Mouse (Mus musculus) limb, embryonic 11.5 days (tissue): ENCODE measurements at regions not wholly inside any gene's neighbourhood (a gene's known extent, or its start where the extent isn't known, plus 50 kb on each side); places are given as distances from the start of the nearest gene placed in this dataset.
"Not testable (repeated sequence)": the region's sequence is repeated elsewhere in the genome, so short reads cannot be mapped to it uniquely, and the experiment has no call there.

Experiments
- ATAC-seq: fragments of 200-750 bp; cut with Nextera tagmentation; 2 replicates; pipeline ENCODE4 v1.8.0; 2017; ENCODE audit warnings: low read depth; ENCODE audit not compliant: insufficient number of reproducible peaks, low FRiP score, low TSS enrichment
- DNase-seq: peaks from one replicate; pipeline ENCODE4 v3.0.0-alpha.2; 2015; ENCODE audit warnings: low spot score
- H3K27ac ChIP-seq: fragments of 300-500 bp; sonication (generic); replicated peaks from 2 replicates; pipeline ENCODE4 v1.5.1; 2014; ENCODE audit warnings: low read depth, mild to moderate bottlenecking, low read length
- H3K27me3 ChIP-seq: fragments of 300-500 bp; sonication (generic); 2 replicates; pipeline ENCODE4 v1.6.1; 2014; ENCODE audit warnings: mild to moderate bottlenecking, low read length, mixed read lengths; ENCODE audit not compliant: control insufficient read depth, insufficient read depth
- H3K36me3 ChIP-seq: fragments of 300-500 bp; sonication (generic); 2 replicates; pipeline ENCODE4 v1.6.1; 2014; ENCODE audit warnings: mild to moderate bottlenecking, low read length, moderate library complexity, mixed read lengths; ENCODE audit not compliant: control insufficient read depth, insufficient read depth
- H3K4me1 ChIP-seq: fragments of 300-500 bp; sonication (generic); 2 replicates; pipeline ENCODE4 v1.6.1; 2014; ENCODE audit warnings: low read length, mixed read lengths; ENCODE audit not compliant: control insufficient read depth, insufficient read depth
- H3K4me2 ChIP-seq: fragments of 300-500 bp; sonication (generic); 2 replicates; pipeline ENCODE4 v1.6.1; 2014; ENCODE audit warnings: low read depth, mild to moderate bottlenecking, moderate library complexity; ENCODE audit not compliant: severe bottlenecking
- H3K4me3 ChIP-seq: fragments of 300-500 bp; sonication (generic); 2 replicates; pipeline ENCODE4 v1.5.1; 2014; ENCODE audit warnings: low read depth, low read length
- H3K9ac ChIP-seq: fragments of 300-500 bp; sonication (generic); 2 replicates; pipeline ENCODE4 v1.6.1; 2014; ENCODE audit warnings: mild to moderate bottlenecking, low read length
- H3K9me3 ChIP-seq: fragments of 300-500 bp; sonication (generic); 2 replicates; pipeline ENCODE4 v1.6.1; 2016; ENCODE audit warnings: low read length; ENCODE audit not compliant: control insufficient read depth
- WGBS: fragments of 180-500 bp; shearing (Covaris S2); extraction: QIAGEN DNeasy Blood & Tissue Kit; methylation state at CpG from one replicate; pipeline ENCODE4 v1.1.7; 2014; 5-methylcytosine and 5-hydroxymethylcytosine counted together

- Histone ChIP-seq H3K27ac (no peak overlapping the region), H3K4me2 (no peak overlapping the region), H3K4me1 (peaks cover 14% of the 10 kb centered on the region), H3K4me3 (no peak overlapping the region), H3K36me3 (no peaks in the 10 kb centered on the region), H3K27me3 (no peaks in the 10 kb centered on the region), H3K9ac (no peak overlapping the region), H3K9me3 (no peaks in the 10 kb centered on the region)
- ATAC-seq = no peak
- WGBS = 73% methylated on average over 4 of the region's 4 CpGs
- no peak for DNase-seq
Measured at GRCm38 (mm10) chr12:112300125-112300524, 154.1 kb downstream of the Kif26a start.

DNA sequence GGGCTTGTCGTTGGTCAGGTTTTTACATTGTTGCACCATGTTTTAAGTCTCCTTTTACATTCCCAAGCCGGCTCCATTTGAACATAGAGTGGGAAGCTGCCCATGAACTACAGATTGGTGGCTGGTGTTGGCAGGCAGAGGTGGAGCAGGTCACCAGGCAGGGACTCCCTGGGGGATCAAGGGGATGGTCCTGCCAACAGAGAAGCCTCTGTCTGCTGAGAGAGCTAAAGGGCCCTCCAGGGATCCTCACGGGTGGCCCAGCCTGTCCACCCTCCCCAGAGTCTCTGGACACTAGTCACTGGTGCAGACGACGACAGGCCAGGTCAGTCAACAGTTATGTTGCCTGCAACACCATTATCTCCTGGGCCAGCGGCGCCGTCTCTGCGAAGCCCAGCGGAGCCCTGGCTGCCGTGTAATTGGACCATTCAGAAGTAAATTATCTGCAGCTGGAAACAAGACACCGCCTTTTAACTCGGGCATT lies 155.4 kb downstream of the Kif26a start:
- ATAC-seq (no peak), DNase-seq (peak; percentile 55)
- H3K36me3 ChIP-seq = no peaks in the 10 kb centered on the region
- H3K27me3 ChIP-seq = no peaks in the 10 kb centered on the region
- H3K9ac ChIP-seq = no peak overlapping the region
- H3K4me2 ChIP-seq = peak overlapping the region; percentile 25; the same call in 1 of the 2 replicates
- 8% methylated on average over 13 of the region's 13 CpGs for WGBS
- no peaks in the 10 kb centered on the region for H3K9me3 ChIP-seq
- no peak overlapping the region for H3K4me3 ChIP-seq
- no peak overlapping the region for H3K27ac ChIP-seq
- peaks cover 14% of the 10 kb centered on the region for H3K4me1 ChIP-seq

GRCm38 (mm10) chr12:112301929-112302328 lies 155.9 kb downstream of the Kif26a start:
- no peaks in the 10 kb centered on the region for H3K27me3 ChIP-seq
- DNase-seq (no peak), ATAC-seq (0 out of 2 replicates have a peak, but pooled peaks have one; percentile 14)
- no peak overlapping the region for H3K9ac ChIP-seq
- H3K4me1 ChIP-seq = peaks cover 14% of the 10 kb centered on the region
- peak overlapping the region; percentile 25; the same call in 1 of the 2 replicates for H3K4me2 ChIP-seq
- no peaks in the 10 kb centered on the region for H3K36me3 ChIP-seq
- 9% methylated on average over 8 of the region's 8 CpGs for WGBS
- no peak overlapping the region for H3K27ac ChIP-seq
- no peak overlapping the region for H3K4me3 ChIP-seq
- H3K9me3 ChIP-seq = no peaks in the 10 kb centered on the region

DNA sequence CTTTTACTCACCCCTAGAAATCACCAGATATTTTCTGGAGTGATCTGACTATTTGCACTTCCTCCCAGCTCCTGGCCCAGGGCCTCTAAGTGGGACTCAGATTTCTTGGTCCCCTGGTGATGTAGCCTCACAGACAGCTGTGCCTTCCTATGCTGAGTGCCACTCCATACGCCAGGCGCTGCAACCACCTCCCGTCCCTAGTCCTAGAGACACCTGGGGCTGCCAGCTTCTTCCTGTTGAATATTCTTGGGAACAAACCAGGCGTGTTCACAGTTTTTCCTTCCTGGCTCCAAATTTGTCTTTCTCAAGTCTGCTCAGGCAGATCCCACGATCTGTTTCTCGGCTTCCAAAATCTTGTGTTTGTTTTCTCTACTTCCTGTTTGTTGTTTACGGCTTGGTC lies 160.2 kb downstream of the Kif26a start:
- 61% methylated on average over 7 of the region's 7 CpGs for WGBS

GRCm38 (mm10) chr12:112308016-112308415 lies 162.0 kb downstream of the Kif26a start:
- no peaks in the 10 kb centered on the region for H3K36me3 ChIP-seq
- no peak overlapping the region for H3K4me2 ChIP-seq
- no peak overlapping the region for H3K27ac ChIP-seq
- peaks cover 10% of the 10 kb centered on the region for H3K4me1 ChIP-seq
- H3K9ac ChIP-seq = no peak overlapping the region
- no peaks in the 10 kb centered on the region for H3K9me3 ChIP-seq
- DNase-seq (no peak), ATAC-seq (no peak)
- H3K4me3 ChIP-seq = no peak overlapping the region
- no peaks in the 10 kb centered on the region for H3K27me3 ChIP-seq

More for the DNA sequence above, 160.2 kb downstream of the Kif26a start:
- H3K4me3 ChIP-seq = no peak overlapping the region
- ATAC-seq = no peak
- no peak overlapping the region for H3K27ac ChIP-seq
- H3K27me3 ChIP-seq = no peaks in the 10 kb centered on the region
- H3K36me3 ChIP-seq = no peaks in the 10 kb centered on the region
- H3K4me1 ChIP-seq = peaks cover 22% of the 10 kb centered on the region
- DNase-seq = no peak
- no peak overlapping the region for H3K4me2 ChIP-seq
- H3K9ac ChIP-seq = no peak overlapping the region
- H3K9me3 ChIP-seq = no peaks in the 10 kb centered on the region

DNA sequence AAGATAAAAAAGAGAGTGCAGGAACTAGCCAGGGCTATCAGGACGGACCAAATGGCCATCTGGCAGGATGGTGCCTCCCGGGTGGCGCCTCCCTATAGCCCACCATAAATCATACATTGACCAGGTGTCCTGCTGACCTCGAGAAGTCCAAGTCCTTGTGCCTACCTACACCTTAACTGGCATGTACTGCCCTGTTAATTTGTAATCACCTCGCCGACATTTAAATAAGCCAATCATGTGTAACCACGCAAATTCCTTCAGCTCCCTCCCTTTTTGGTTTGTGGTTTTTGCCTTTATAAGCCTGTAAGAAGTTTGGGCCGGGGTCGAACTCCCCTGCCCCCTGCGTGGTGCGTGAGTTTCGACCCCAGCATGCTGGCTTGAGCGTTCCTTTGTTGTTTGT lies 163.1 kb downstream of the Kif26a start:
- H3K4me2 ChIP-seq, H3K4me1 ChIP-seq, DNase-seq, H3K4me3 ChIP-seq, H3K9me3 ChIP-seq, H3K36me3 ChIP-seq, H3K27me3 ChIP-seq, ATAC-seq, H3K9ac ChIP-seq, H3K27ac ChIP-seq: not testable (repeated sequence)
- 67% methylated on average over 13 of the region's 13 CpGs for WGBS

DNA sequence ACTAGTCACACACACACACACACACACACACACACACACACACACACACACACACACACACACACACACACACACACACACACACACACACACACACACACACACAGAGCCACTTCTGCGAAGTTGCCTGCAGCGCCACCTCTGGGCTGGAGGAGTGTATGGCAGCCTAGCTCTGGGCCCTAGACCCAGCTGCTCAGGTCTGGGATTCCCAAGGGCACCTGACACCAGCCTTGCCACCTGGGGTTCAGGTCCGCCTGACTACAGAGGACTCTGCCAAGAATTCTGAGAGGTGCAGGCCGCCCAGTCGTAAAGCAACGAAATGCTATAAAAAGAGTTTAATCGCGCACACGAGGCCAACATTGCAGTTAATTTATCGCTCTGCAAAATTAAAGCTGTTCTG lies 163.8 kb downstream of the Kif26a start:
- Histone ChIP-seq H3K27ac (no peak overlapping the region), H3K9me3 (no peaks in the 10 kb centered on the region), H3K4me3 (no peak overlapping the region), H3K36me3 (no peaks in the 10 kb centered on the region), H3K4me1 (peaks cover 10% of the 10 kb centered on the region), H3K9ac (no peak overlapping the region), H3K4me2 (no peak overlapping the region), H3K27me3 (no peaks in the 10 kb centered on the region)
- DNase-seq (peak; percentile 49), ATAC-seq (no peak)
- WGBS = 74% methylated on average over 10 of the region's 10 CpGs

DNA sequence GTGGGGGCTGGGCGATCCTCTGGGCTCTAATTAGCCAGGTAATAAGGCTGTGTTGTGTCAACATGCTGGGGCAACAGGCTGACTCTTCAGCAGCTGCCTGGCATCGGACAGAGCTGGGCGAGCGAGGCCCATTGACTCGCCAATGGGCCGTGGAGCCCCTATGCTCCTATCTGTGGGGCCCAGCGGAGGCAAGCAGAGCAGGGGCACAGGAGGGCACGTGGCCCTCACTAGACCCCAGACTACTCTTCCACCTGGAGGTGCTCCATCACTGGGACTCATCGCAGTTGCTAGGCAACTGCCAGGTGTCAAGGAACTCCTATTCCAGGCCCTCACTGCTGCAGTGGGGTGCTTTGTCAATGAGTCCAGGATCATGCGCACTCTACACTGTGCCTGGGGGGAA lies 164.7 kb downstream of the Kif26a start:
- no peaks in the 10 kb centered on the region for H3K27me3 ChIP-seq
- H3K4me2 ChIP-seq = no peak overlapping the region
- DNase-seq (no peak), ATAC-seq (0 out of 2 replicates have a peak, but pooled peaks have one; percentile 32)
- WGBS = 76% methylated on average over 10 of the region's 10 CpGs
- H3K9ac ChIP-seq = no peak overlapping the region
- no peaks in the 10 kb centered on the region for H3K36me3 ChIP-seq
- no peaks in the 10 kb centered on the region for H3K9me3 ChIP-seq
- H3K4me1 ChIP-seq = peaks cover 10% of the 10 kb centered on the region
- no peak overlapping the region for H3K4me3 ChIP-seq
- H3K27ac ChIP-seq = no peak overlapping the region

DNA sequence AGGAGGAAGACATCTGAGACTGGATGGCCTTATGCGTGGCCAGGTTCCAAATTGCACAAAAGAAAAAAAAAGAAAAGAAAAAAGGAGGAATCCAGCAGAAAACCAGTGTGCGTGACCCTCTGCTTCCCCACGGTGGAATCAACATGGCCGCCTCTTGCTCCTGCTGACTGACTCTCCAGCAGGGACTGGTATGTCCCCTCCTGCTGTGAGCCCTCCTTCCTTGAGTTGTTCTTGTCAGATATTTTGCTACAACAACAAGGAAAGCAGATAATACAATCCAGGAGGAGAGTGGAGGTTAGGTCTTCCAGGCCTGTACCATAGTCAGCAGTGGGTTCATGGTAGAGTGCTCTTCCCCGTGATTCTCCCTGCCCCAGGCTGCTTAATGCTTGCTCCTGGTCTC lies 168.8 kb downstream of the Kif26a start:
- DNase-seq (no peak), ATAC-seq (no peak)
- WGBS = 85% methylated on average over 5 of the region's 5 CpGs
- Histone ChIP-seq H3K9ac (no peak overlapping the region), H3K9me3 (no peaks in the 10 kb centered on the region), H3K27ac (no peak overlapping the region), H3K36me3 (no peaks in the 10 kb centered on the region), H3K27me3 (no peaks in the 10 kb centered on the region), H3K4me1 (peaks cover 10% of the 10 kb centered on the region), H3K4me2 (no peak overlapping the region), H3K4me3 (no peak overlapping the region)
